Mouse (Mus musculus) G1E (cell line): ENCODE data around the gene Arhgap42.

Experiments
- CTCF ChIP-seq: IDR thresholded peaks from 2 replicates; pipeline ENCODE4 v1.5.1; 2012; ENCODE audit warnings: low read depth, low read length, inconsistent platforms, mixed read lengths
- GATA1 ChIP-seq: IDR thresholded peaks from 2 replicates; pipeline ENCODE4 v1.6.1; 2012; ENCODE audit warnings: borderline replicate concordance, low read length, inconsistent platforms, mixed read lengths
- POLR2AphosphoS5 ChIP-seq: IDR thresholded peaks from 2 replicates; pipeline ENCODE4 v1.6.1; 2012; ENCODE audit warnings: low read depth, low read length, inconsistent platforms; ENCODE audit not compliant: insufficient replicate concordance
- TAL1 ChIP-seq: conservative IDR thresholded peaks from 2 replicates; pipeline ENCODE4 v1.6.1; 2012; ENCODE audit warnings: low read depth, low read length, inconsistent platforms, mixed read lengths

GRCm38 (mm10) chr9:9001170-9001569 lies 237.7 kb downstream of the Arhgap42 start:
- TF ChIP-seq CTCF (no peak), GATA1 (no peak), POLR2AphosphoS5 (no peak), TAL1 (no peak)
